Mouse (Mus musculus) intestine, postnatal 0 days (tissue): ENCODE results near the gene Plcl1. TPM values are rescaled to one million over a fixed set of nuclear protein-coding genes. Genes with fewer than 3 reads are reported as not detected.

Experiments used
- ATAC-seq: fragments of 200-750 bp; cut with Nextera tagmentation; 2 replicates; pipeline ENCODE4 v1.8.0; 2017; ENCODE audit warnings: mild to moderate bottlenecking, moderate TSS enrichment, moderate library complexity
- H3K27ac ChIP-seq: fragments of 300-500 bp; sonication (generic); 2 replicates; pipeline ENCODE4 v1.5.1; 2014; ENCODE audit warnings: mild to moderate bottlenecking, low read depth, low read length, moderate library complexity
- H3K27me3 ChIP-seq: fragments of 300-500 bp; sonication (generic); replicated peaks from 2 replicates; pipeline ENCODE4 v1.6.1; 2014; ENCODE audit warnings: low read length, mixed read lengths; ENCODE audit not compliant: control insufficient read depth, insufficient read depth
- H3K36me3 ChIP-seq: fragments of 300-500 bp; sonication (generic); 2 replicates; pipeline ENCODE4 v1.6.1; 2014; ENCODE audit warnings: mild to moderate bottlenecking, moderate library complexity; ENCODE audit not compliant: control insufficient read depth, insufficient read depth
- H3K4me1 ChIP-seq: fragments of 300-500 bp; sonication (generic); replicated peaks from 2 replicates; pipeline ENCODE4 v1.6.1; 2014; ENCODE audit warnings: antibody characterized with exemption, low read length, mixed read lengths; ENCODE audit not compliant: control insufficient read depth, insufficient read depth
- H3K4me2 ChIP-seq: fragments of 300-500 bp; sonication (generic); replicated peaks from 2 replicates; pipeline ENCODE4 v1.6.1; 2014; ENCODE audit warnings: low read depth, mild to moderate bottlenecking, moderate library complexity
- H3K4me3 ChIP-seq: fragments of 300-500 bp; sonication (generic); 2 replicates; pipeline ENCODE4 v1.5.1; 2014; ENCODE audit warnings: low read depth, low read length
- H3K9ac ChIP-seq: fragments of 300-500 bp; sonication (generic); 2 replicates; pipeline ENCODE4 v1.6.1; 2014; ENCODE audit warnings: mild to moderate bottlenecking, low read depth, low read length
- H3K9me3 ChIP-seq: fragments of 300-500 bp; sonication (generic); 2 replicates; pipeline ENCODE4 v1.6.1; 2016; ENCODE audit warnings: mixed run types; ENCODE audit not compliant: control insufficient read depth
- CTCF ChIP-seq: sonication (generic); IDR thresholded peaks from 2 replicates; pipeline ENCODE4 v1.5.1; 2016; ENCODE audit warnings: low read depth, mild to moderate bottlenecking, control low read depth, antibody characterized with exemption, moderate library complexity
- WGBS: fragments of 180-500 bp; shearing (Covaris S2); extraction: QIAGEN DNeasy Blood & Tissue Kit; methylation state at CpG from one replicate; pipeline ENCODE4 v1.1.7; 2014; 5-methylcytosine and 5-hydroxymethylcytosine counted together
- polyA plus RNA-seq: library from polyadenylated mRNA; unstranded; fragments of >200 nt; fragmentation: Nextera tagmentation; extraction: Ambion mirVana; gene quantifications from 2 replicates; pipeline ENCODE4 v1.2.1, GENCODE M21; 2015

The Plcl1 gene
- polyA plus RNA-seq, 1 experiment from 2014 or later = 1.1 TPM

- Histone ChIP-seq H3K36me3 (no peaks in the 10 kb centered on the region), H3K4me1 (peaks cover 5% of the 10 kb centered on the region; the same call in 1 of the 2 replicates), H3K4me3 (no peak overlapping the region), H3K9me3 (no peaks in the 10 kb centered on the region), H3K9ac (no peak overlapping the region), H3K27me3 (no peaks in the 10 kb centered on the region), H3K27ac (no peak overlapping the region), H3K4me2 (no peak overlapping the region)
- TF ChIP-seq CTCF = no peak
- no peak for ATAC-seq
- 80% methylated on average over 2 of the region's 2 CpGs for WGBS
Observed at GRCm38 (mm10) chr1:55525748-55526147, 120.0 kb downstream of the Plcl1 start.

DNA sequence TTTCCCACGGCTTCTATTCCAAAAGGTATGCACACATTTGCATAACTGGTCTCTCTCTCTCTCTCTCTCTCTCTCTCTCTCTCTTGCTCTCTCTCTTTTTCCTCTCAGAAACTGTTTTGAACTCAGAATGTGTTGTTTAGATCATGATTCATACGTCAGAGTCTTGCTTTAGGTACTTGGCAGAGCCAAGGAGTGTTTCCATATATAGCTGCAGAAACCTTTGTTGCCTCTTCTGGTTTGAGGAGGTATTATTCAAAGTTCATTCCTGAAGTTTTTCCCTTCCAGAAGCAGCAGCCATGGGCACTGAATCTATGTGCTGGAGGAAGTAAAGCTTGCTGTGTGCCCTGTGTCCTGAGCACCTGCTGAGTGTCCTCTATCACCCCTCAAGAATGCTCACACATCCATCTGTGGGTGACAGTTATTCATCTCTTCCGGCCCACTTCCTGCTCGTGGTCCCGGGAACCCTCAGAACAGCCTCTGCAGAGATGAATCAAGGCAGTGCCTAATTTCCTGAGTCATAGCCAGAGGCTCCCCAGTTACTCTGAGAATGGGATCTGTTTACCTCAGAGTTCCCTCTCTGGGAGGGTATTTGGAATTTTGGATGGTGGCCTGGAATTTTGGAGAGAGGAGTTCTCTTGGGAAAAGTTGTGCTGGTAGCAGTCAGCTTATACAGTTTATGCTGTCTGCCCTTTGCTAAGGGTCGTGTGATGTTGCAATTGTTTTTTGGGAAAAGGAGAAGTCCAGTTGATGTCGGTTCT lies 123.0 kb downstream of the Plcl1 start:
- Histone ChIP-seq H3K4me2 (no peak overlapping the region), H3K9me3 (no peaks in the 10 kb centered on the region), H3K36me3 (no peaks in the 10 kb centered on the region), H3K27me3 (no peaks in the 10 kb centered on the region), H3K27ac (no peak overlapping the region), H3K9ac (no peak overlapping the region), H3K4me1 (peaks cover 5% of the 10 kb centered on the region; the same call in 1 of the 2 replicates), H3K4me3 (no peak overlapping the region)
- no peak for TF ChIP-seq CTCF
- ATAC-seq = no peak
- WGBS = 46% methylated on average over 7 of the region's 7 CpGs

DNA sequence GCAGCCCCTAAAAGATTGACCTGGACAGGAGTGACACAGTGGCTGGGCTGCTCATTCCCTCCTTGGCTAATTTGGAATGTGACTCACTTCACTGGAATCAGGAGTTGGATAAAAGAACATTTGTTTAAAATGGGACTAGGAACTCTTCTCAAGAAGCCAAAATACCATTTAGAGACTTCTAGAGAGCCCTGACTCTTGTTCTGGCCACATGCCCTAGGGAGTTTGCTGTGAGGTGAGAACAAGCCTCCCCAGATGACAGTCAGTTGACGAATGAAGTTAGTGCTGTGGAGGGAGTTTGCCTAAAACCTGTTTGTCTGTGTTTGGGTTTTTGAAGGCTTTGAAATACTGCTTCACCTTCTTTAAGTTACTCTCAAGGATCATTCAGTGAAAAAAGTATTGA lies 128.1 kb downstream of the Plcl1 start:
- Histone ChIP-seq H3K9ac (no peak overlapping the region), H3K27me3 (no peaks in the 10 kb centered on the region), H3K36me3 (no peaks in the 10 kb centered on the region), H3K4me2 (no peak overlapping the region), H3K9me3 (no peaks in the 10 kb centered on the region), H3K27ac (no peak overlapping the region), H3K4me1 (peaks cover under 1% of the 10 kb centered on the region; the same call in 1 of the 2 replicates), H3K4me3 (no peak overlapping the region)
- 76% methylated on average over 1 of the region's 1 CpGs for WGBS
- ATAC-seq = no peak
- TF ChIP-seq CTCF = no peak

GRCm38 (mm10) chr1:55554405-55554804 lies 148.7 kb downstream of the Plcl1 start:
- WGBS = 45% methylated on average over 3 of the region's 3 CpGs
- H3K4me3 ChIP-seq = no peak overlapping the region
- H3K27me3 ChIP-seq = no peaks in the 10 kb centered on the region
- no peak for ATAC-seq
- H3K36me3 ChIP-seq = no peaks in the 10 kb centered on the region
- H3K9ac ChIP-seq = no peak overlapping the region
- no peak for TF ChIP-seq CTCF
- no peak overlapping the region for H3K4me2 ChIP-seq
- H3K4me1 ChIP-seq = no peaks in the 10 kb centered on the region
- H3K27ac ChIP-seq = no peak overlapping the region
- H3K9me3 ChIP-seq = no peaks in the 10 kb centered on the region

- H3K27ac ChIP-seq = no peak overlapping the region
- no peak overlapping the region for H3K9ac ChIP-seq
- TF ChIP-seq CTCF = no peak
- H3K4me2 ChIP-seq = no peak overlapping the region
- no peaks in the 10 kb centered on the region for H3K4me1 ChIP-seq
- H3K36me3 ChIP-seq = no peaks in the 10 kb centered on the region
- whole genome bisulfite sequencing = 74% methylated on average over 7 of the region's 7 CpGs
- no peak overlapping the region for H3K4me3 ChIP-seq
- H3K27me3 ChIP-seq = no peaks in the 10 kb centered on the region
- no peaks in the 10 kb centered on the region for H3K9me3 ChIP-seq
- ATAC-seq = no peak
Observed at GRCm38 (mm10) chr1:55557960-55558359, 152.2 kb downstream of the Plcl1 start.

DNA sequence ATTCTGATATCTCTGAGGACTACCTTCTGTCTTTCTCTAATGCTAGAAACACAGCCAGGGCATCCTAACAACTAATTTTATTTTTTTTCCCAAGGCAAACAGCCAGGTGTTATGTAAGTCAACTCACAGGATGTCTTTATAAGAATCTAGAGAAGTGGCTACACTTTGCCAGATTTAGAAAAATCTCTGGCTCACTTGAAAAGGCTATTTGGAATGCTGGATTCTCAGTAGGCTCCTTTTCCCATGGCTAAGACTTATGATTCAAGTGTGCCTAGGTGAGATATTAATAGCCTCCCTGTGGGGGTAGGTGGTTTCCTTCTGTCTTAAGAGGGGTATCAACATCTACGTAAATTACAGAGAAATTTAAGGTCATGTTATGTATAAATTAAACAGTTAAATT lies 152.7 kb downstream of the Plcl1 start:
- 90% methylated on average over 1 of the region's 1 CpGs for WGBS
- Histone ChIP-seq H3K9ac (no peak overlapping the region), H3K27me3 (no peaks in the 10 kb centered on the region), H3K36me3 (no peaks in the 10 kb centered on the region), H3K27ac (no peak overlapping the region), H3K4me2 (no peak overlapping the region), H3K4me1 (no peaks in the 10 kb centered on the region), H3K4me3 (no peak overlapping the region), H3K9me3 (no peaks in the 10 kb centered on the region)
- no peak for ATAC-seq
- TF ChIP-seq CTCF = no peak
